Mouse (Mus musculus) heart, embryonic 16.5 days (tissue): ENCODE data around the gene Kcnk13. TPM values are rescaled to one million over a fixed set of nuclear protein-coding genes. Genes with fewer than 3 reads are reported as not detected.

Source experiments
- ATAC-seq: fragments of 200-750 bp; cut with Nextera tagmentation; replicated peaks from 2 replicates; pipeline ENCODE4 v1.8.0; 2017; ENCODE audit warnings: moderate number of reproducible peaks; ENCODE audit not compliant: insufficient read depth, low FRiP score; ENCODE audit errors: extremely low read depth
- H3K27ac ChIP-seq: fragments of 300-500 bp; sonication (generic); 2 replicates; pipeline ENCODE4 v1.5.1; 2014; ENCODE audit warnings: mild to moderate bottlenecking, low read length, control low read depth, moderate library complexity
- H3K27me3 ChIP-seq: fragments of 300-500 bp; sonication (generic); 2 replicates; pipeline ENCODE4 v1.6.1; 2014; ENCODE audit warnings: low read length, mixed read lengths; ENCODE audit not compliant: control insufficient read depth, insufficient read depth
- H3K36me3 ChIP-seq: fragments of 300-500 bp; sonication (generic); 2 replicates; pipeline ENCODE4 v1.6.1; 2014; ENCODE audit not compliant: control insufficient read depth, insufficient read depth
- H3K4me1 ChIP-seq: fragments of 300-500 bp; sonication (generic); 2 replicates; pipeline ENCODE4 v1.6.1; 2014; ENCODE audit warnings: low read length, mixed read lengths; ENCODE audit not compliant: control insufficient read depth, insufficient read depth
- H3K4me2 ChIP-seq: fragments of 300-500 bp; sonication (generic); 2 replicates; pipeline ENCODE4 v1.6.1; 2014; ENCODE audit warnings: low read depth, mild to moderate bottlenecking, control low read depth, low read length
- H3K4me3 ChIP-seq: fragments of 300-500 bp; sonication (generic); 2 replicates; pipeline ENCODE4 v1.5.1; 2014; ENCODE audit warnings: mild to moderate bottlenecking, control low read depth, low read length
- H3K9ac ChIP-seq: fragments of 300-500 bp; sonication (generic); 2 replicates; pipeline ENCODE4 v1.6.1; 2014; ENCODE audit warnings: low read length, control low read depth
- H3K9me3 ChIP-seq: fragments of 300-500 bp; sonication (generic); replicated peaks from 2 replicates; pipeline ENCODE4 v1.6.1; 2016; ENCODE audit warnings: low read length; ENCODE audit not compliant: control insufficient read depth
- WGBS: fragments of 180-500 bp; shearing (Covaris S2); extraction: QIAGEN DNeasy Blood & Tissue Kit; methylation state at CpG from one replicate; pipeline ENCODE4 v1.1.7; 2014; 5-methylcytosine and 5-hydroxymethylcytosine counted together
- polyA plus RNA-seq: library from polyadenylated mRNA; unstranded; fragments of >200 nt; fragmentation: Nextera tagmentation; extraction: Ambion mirVana; gene quantifications from 2 replicates; pipeline ENCODE4 v1.2.1, GENCODE M21; 2015

Kcnk13 gene
- polyA plus RNA-seq, 1 experiment from 2014 or later, result 0.22 TPM

DNA sequence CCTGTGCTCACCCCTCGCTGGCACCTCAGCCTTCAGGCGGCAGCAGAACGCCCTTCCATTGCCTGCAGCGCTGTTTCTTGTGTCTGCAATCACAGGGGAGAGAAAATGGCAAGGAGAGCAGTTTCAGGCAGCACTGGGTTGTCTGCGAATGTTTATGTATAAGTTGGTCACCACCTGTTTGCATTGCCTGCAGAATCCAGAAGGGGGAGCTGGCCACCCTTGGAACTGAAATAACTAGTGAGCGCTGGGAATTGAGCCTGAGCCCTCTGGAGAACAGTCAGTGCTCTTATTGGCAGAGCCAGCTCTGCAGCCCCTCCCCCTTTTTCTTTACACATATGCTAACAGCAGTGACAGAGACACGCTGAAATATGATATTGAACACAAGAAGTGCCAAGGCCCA is 8.5 kb downstream of the Kcnk13 start:
- H3K4me2 ChIP-seq, result no peak overlapping the region
- 44% methylated on average over 7 of the region's 7 CpGs for WGBS
- H3K4me1 ChIP-seq, result no peaks in the 10 kb centered on the region
- no peaks in the 10 kb centered on the region for H3K36me3 ChIP-seq
- no peak overlapping the region for H3K27ac ChIP-seq
- 0 out of 2 replicates have a peak, but pooled peaks cover 4% of the 10 kb centered on the region for H3K9me3 ChIP-seq
- no peak overlapping the region for H3K9ac ChIP-seq
- no peak overlapping the region for H3K4me3 ChIP-seq
- peaks cover 20% of the 10 kb centered on the region for H3K27me3 ChIP-seq
- ATAC-seq, result no peak

GRCm38 (mm10) chr12:99973659-99974058 is 9.4 kb downstream of the Kcnk13 start:
- Histone ChIP-seq H3K9ac (no peak overlapping the region), H3K27me3 (peaks cover 12% of the 10 kb centered on the region), H3K36me3 (no peaks in the 10 kb centered on the region), H3K4me2 (no peak overlapping the region), H3K4me1 (no peaks in the 10 kb centered on the region), H3K9me3 (0 out of 2 replicates have a peak, but pooled peaks cover 4% of the 10 kb centered on the region), H3K27ac (no peak overlapping the region), H3K4me3 (no peak overlapping the region)
- ATAC-seq, result no peak
- WGBS, result 78% methylated on average over 1 of the region's 1 CpGs

GRCm38 (mm10) chr12:99979541-99979940 is 15.2 kb downstream of the Kcnk13 start:
- 57% methylated on average over 4 of the region's 4 CpGs for WGBS
- Histone ChIP-seq H3K36me3 (no peaks in the 10 kb centered on the region), H3K4me2 (no peak overlapping the region)

DNA sequence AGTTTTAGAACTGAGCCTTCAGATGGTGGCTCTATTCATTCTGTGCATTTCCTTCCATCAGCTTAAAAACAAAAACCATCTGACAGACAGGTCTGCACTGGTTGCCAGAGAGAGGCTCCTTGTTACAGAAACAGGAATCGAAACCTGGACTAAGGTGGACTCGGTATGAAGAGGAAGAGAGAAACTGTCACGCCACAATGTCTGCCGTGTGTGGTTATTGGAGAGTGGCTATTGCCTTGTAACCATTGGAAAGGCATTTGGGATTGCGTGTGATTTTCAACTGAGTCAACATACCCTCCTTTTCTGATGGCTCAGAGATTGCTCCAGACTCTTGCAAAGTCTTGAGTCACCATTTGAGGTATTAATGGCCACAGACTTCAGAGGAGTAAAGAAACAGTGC is 22.5 kb downstream of the Kcnk13 start:
- Histone ChIP-seq H3K27ac (no peak overlapping the region), H3K4me3 (no peak overlapping the region), H3K36me3 (no peaks in the 10 kb centered on the region), H3K4me2 (no peak overlapping the region), H3K4me1 (no peaks in the 10 kb centered on the region), H3K27me3 (no peaks in the 10 kb centered on the region), H3K9ac (no peak overlapping the region), H3K9me3 (peaks cover 5% of the 10 kb centered on the region; the same call in 1 of the 2 replicates)
- WGBS, result 88% methylated on average over 5 of the region's 5 CpGs
- no peak for ATAC-seq

More at GRCm38 (mm10) chr12:99979541-99979940, 15.2 kb downstream of the Kcnk13 start:
- Histone ChIP-seq H3K9me3 (no peaks in the 10 kb centered on the region), H3K4me3 (no peak overlapping the region), H3K27ac (no peak overlapping the region), H3K9ac (no peak overlapping the region), H3K4me1 (no peaks in the 10 kb centered on the region), H3K27me3 (no peaks in the 10 kb centered on the region)
- no peak for ATAC-seq

- 54% methylated on average over 2 of the region's 2 CpGs for WGBS
- Histone ChIP-seq H3K9ac (no peak overlapping the region), H3K27ac (no peak overlapping the region), H3K27me3 (no peaks in the 10 kb centered on the region), H3K9me3 (peaks cover 5% of the 10 kb centered on the region; the same call in 1 of the 2 replicates), H3K4me1 (no peaks in the 10 kb centered on the region), H3K36me3 (no peaks in the 10 kb centered on the region), H3K4me3 (no peak overlapping the region), H3K4me2 (no peak overlapping the region)
- ATAC-seq, result no peak
Measured at GRCm38 (mm10) chr12:99988144-99988543, 23.8 kb downstream of the Kcnk13 start.

DNA sequence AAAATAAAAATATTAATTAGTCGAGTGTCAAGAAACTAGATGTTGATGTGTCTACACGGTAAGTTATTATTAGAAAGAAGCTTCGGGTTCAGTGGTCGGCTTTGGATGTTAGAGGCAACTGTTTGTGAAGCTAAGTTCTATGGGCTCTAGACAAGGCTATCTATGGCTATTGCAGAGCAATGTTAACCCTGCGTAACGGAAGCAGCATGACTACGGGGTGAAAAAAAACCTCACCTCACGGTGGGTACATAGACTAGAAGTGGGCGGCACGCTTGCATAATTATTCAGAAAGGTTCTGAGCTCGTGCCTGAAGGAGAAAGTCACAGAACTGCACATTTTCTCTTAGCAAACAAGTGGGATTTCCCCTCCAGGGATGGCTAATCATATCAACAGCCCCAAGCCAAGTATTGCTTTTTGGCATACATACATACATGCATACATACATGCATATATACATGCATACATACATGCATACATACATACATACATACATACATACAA is 28.1 kb downstream of the Kcnk13 start:
- Histone ChIP-seq H3K27ac (no peak overlapping the region), H3K4me1 (no peaks in the 10 kb centered on the region), H3K4me3 (no peak overlapping the region), H3K36me3 (no peaks in the 10 kb centered on the region), H3K9me3 (peaks cover 5% of the 10 kb centered on the region; the same call in 1 of the 2 replicates), H3K4me2 (no peak overlapping the region), H3K27me3 (no peaks in the 10 kb centered on the region), H3K9ac (no peak overlapping the region)
- ATAC-seq, result no peak
- WGBS, result 84% methylated on average over 11 of the region's 11 CpGs

DNA sequence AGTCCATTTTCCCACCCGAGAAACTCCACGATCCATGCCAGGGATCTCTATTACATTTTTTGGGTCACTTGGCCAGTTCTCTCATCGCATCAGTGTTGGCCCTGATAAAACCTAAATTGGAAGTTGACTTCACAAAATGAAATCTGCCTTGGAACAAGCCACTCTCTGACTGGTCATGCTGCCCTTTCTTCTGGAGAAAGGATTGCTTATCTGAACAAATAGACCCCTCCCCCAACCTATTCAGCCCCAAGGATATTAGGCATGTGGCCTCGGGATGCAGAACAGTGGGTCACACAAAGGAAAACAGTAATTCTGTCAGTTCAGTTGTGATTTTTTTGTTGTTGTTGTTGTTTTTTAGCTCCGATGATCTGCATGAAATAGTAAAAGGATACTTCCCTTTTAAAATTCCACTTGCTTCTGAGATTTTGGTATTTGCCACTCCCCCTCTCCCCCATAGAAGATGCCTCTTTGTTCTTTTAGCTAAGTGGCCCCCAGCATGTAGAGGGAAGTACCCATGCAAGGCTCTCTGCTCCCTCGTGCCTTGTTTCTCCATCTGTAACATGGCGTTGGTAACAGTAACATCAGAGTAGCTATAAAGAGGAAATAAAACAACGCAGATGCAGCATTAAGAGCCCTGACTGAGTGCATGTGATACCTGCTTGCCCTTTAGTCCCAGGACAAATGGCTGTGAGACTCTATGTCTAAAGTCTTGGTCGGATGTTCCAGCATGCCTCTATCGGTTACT is 29.0 kb downstream of the Kcnk13 start:
- Histone ChIP-seq H3K9me3 (peaks cover 5% of the 10 kb centered on the region; the same call in 1 of the 2 replicates), H3K4me2 (no peak overlapping the region), H3K27me3 (no peaks in the 10 kb centered on the region), H3K4me3 (no peak overlapping the region), H3K9ac (no peak overlapping the region), H3K36me3 (no peaks in the 10 kb centered on the region), H3K4me1 (no peaks in the 10 kb centered on the region), H3K27ac (no peak overlapping the region)
- ATAC-seq, result no peak
- WGBS, result 74% methylated on average over 10 of the region's 10 CpGs

- H3K9ac ChIP-seq, result no peak overlapping the region
- no peaks in the 10 kb centered on the region for H3K27me3 ChIP-seq
- 84% methylated on average over 5 of the region's 5 CpGs for WGBS
- H3K4me1 ChIP-seq, result no peaks in the 10 kb centered on the region
- H3K36me3 ChIP-seq, result no peaks in the 10 kb centered on the region
- ATAC-seq, result no peak
- no peak overlapping the region for H3K4me3 ChIP-seq
- H3K27ac ChIP-seq, result no peak overlapping the region
- peaks cover 2% of the 10 kb centered on the region; the same call in 1 of the 2 replicates for H3K9me3 ChIP-seq
- H3K4me2 ChIP-seq, result no peak overlapping the region
Measured at GRCm38 (mm10) chr12:99995951-99996350, 31.7 kb downstream of the Kcnk13 start.

DNA sequence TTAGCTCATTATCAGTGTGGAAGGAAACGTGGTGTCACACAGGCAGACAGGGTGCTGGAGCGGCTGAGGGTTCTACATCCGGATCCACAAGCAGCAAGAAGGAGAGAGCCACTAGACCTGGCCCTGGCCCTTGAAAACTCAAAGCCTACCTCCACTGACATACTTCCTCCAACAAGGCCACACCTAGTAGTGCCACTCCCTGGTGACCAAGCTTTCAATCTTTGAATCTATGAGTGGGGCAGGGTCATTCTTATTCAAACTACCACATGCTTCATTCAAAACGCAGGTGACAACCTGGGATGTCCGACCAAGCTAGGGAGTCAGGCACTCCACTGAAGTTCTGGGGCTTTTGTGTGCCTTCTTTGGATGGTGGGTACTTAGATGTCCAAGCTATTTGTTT is 35.4 kb downstream of the Kcnk13 start:
- Histone ChIP-seq H3K4me1 (no peaks in the 10 kb centered on the region), H3K4me3 (no peak overlapping the region), H3K4me2 (no peak overlapping the region), H3K27me3 (no peaks in the 10 kb centered on the region), H3K36me3 (no peaks in the 10 kb centered on the region), H3K9ac (no peak overlapping the region), H3K27ac (no peak overlapping the region), H3K9me3 (no peaks in the 10 kb centered on the region)
- ATAC-seq, result no peak
- WGBS, result 74% methylated on average over 5 of the region's 5 CpGs
